Mouse (Mus musculus) thymus, adult 2 months (tissue): ENCODE data around the gene Slc6a11. TPM values are rescaled to one million over a fixed set of nuclear protein-coding genes. Genes with fewer than 3 reads are reported as not detected.

Experiments
- DNase-seq: peaks from one replicate; pipeline ENCODE4 v3.0.0; 2021
- H3K27ac ChIP-seq: fragments of 200-500 bp; 2 replicates; pipeline ENCODE4 v1.5.1; 2012; ENCODE audit warnings: low read length, control low read depth; ENCODE audit not compliant: control insufficient read depth, insufficient read depth
- H3K27me3 ChIP-seq: fragments of 200-500 bp; 2 replicates; pipeline ENCODE4 v1.6.1; 2012; ENCODE audit warnings: mild to moderate bottlenecking, low read length, moderate library complexity, mixed read lengths; ENCODE audit not compliant: control insufficient read depth, insufficient read depth
- H3K36me3 ChIP-seq: fragments of 200-500 bp; 2 replicates; pipeline ENCODE4 v1.6.1; 2012; ENCODE audit warnings: mild to moderate bottlenecking, low read length, moderate library complexity; ENCODE audit not compliant: control insufficient read depth, insufficient read depth
- H3K4me1 ChIP-seq: fragments of 200-500 bp; replicated peaks from 2 replicates; pipeline ENCODE4 v1.6.1; 2012; ENCODE audit warnings: low read length; ENCODE audit not compliant: control insufficient read depth, insufficient read depth
- H3K4me3 ChIP-seq: fragments of 200-500 bp; 2 replicates; pipeline ENCODE4 v1.5.1; 2012; ENCODE audit warnings: mild to moderate bottlenecking, low read length, control low read depth, moderate library complexity; ENCODE audit not compliant: control insufficient read depth, insufficient read depth
- CTCF ChIP-seq: fragments of 200-500 bp; IDR thresholded peaks from 2 replicates; pipeline ENCODE4 v1.5.1; 2012; ENCODE audit warnings: mild to moderate bottlenecking, control low read depth, low read length, moderate library complexity, borderline replicate concordance; ENCODE audit not compliant: control insufficient read depth, poor library complexity, insufficient read depth; ENCODE audit errors: extremely low read depth
- POLR2A ChIP-seq: fragments of 200-500 bp; IDR thresholded peaks from 2 replicates; pipeline ENCODE4 v1.6.1; 2012; ENCODE audit warnings: mild to moderate bottlenecking, low read length, control low read depth, moderate library complexity; ENCODE audit not compliant: control insufficient read depth, poor library complexity, insufficient read depth; ENCODE audit errors: extremely low read depth
- WGBS: fragments of 180-500 bp; shearing (Covaris S2); methylation state at CpG from one replicate; pipeline ENCODE4 v1.1.7; 2018; 5-methylcytosine and 5-hydroxymethylcytosine counted together
- polyA plus RNA-seq: library from polyadenylated mRNA; depleted of rRNA; stranded (reverse); fragments of >200 nt; gene quantifications from 2 replicates; pipeline ENCODE4 v1.2.3, GENCODE M21; 2012

Slc6a11 gene
- polyA plus RNA-seq, 1 experiment: 0.19 TPM

- Histone ChIP-seq H3K36me3 (no peaks in the 10 kb centered on the region), H3K27ac (no peak overlapping the region), H3K27me3 (no peaks in the 10 kb centered on the region), H3K4me1 (no peaks in the 10 kb centered on the region), H3K4me3 (no peak overlapping the region)
- WGBS: 88% methylated on average over 15 of the region's 15 CpGs
- no peak for DNase-seq
- TF ChIP-seq CTCF (no peak), POLR2A (no peak)
Observed at GRCm38 (mm10) chr6:114272279-114272678, 141.2 kb downstream of the Slc6a11 start.

GRCm38 (mm10) chr6:114273997-114274728 lies 143.1 kb downstream of the Slc6a11 start:
- WGBS: 65% methylated on average over 14 of the region's 14 CpGs
- no peak overlapping the region for H3K4me3 ChIP-seq
- TF ChIP-seq CTCF (no peak), POLR2A (no peak)
- no peak overlapping the region for H3K27ac ChIP-seq
- no peak for DNase-seq
- H3K36me3 ChIP-seq: no peaks in the 10 kb centered on the region
- no peaks in the 10 kb centered on the region for H3K27me3 ChIP-seq
- H3K4me1 ChIP-seq: no peaks in the 10 kb centered on the region

GRCm38 (mm10) chr6:114275800-114276199 lies 144.8 kb downstream of the Slc6a11 start:
- no peak for DNase-seq
- Histone ChIP-seq H3K27ac (no peak overlapping the region), H3K36me3 (no peaks in the 10 kb centered on the region), H3K4me3 (no peak overlapping the region), H3K27me3 (no peaks in the 10 kb centered on the region), H3K4me1 (no peaks in the 10 kb centered on the region)
- 70% methylated on average over 8 of the region's 8 CpGs for WGBS
- TF ChIP-seq CTCF: no peak

GRCm38 (mm10) chr6:114282469-114283277 lies 151.6 kb downstream of the Slc6a11 start, which contains the start of gene Slc6a1:
Slc6a1 (plus strand) TSS chr6:114282635.
- no peak within 1 kb of the TSS for H3K4me3 ChIP-seq
- TF ChIP-seq CTCF (no peak), POLR2A (no peak)
- H3K27ac ChIP-seq: no peak within 1 kb of the TSS
- no peaks in the 10 kb centered on the region for H3K4me1 ChIP-seq
- DNase-seq: peak; percentile 11
- H3K36me3 ChIP-seq: no peaks in the 10 kb centered on the region
- H3K27me3 ChIP-seq: no peaks in the 10 kb centered on the region; the same call in 1 of the 2 replicates
- WGBS: 9% methylated on average over 46 of the region's 51 CpGs

GRCm38 (mm10) chr6:114283278-114283770 lies 152.3 kb downstream of the Slc6a11 start:
- TF ChIP-seq CTCF: no peak
- TF ChIP-seq POLR2A: no peak
- DNase-seq: no peak
- Histone ChIP-seq H3K36me3 (no peaks in the 10 kb centered on the region), H3K4me3 (no peak overlapping the region), H3K4me1 (no peaks in the 10 kb centered on the region), H3K27ac (no peak overlapping the region), H3K27me3 (no peaks in the 10 kb centered on the region; the same call in 1 of the 2 replicates)
- 23% methylated on average over 8 of the region's 8 CpGs for WGBS

- TF ChIP-seq CTCF (no peak), POLR2A (no peak)
- H3K27me3 ChIP-seq: no peaks in the 10 kb centered on the region; the same call in 1 of the 2 replicates
- 61% methylated on average over 10 of the region's 10 CpGs for WGBS
Observed at GRCm38 (mm10) chr6:114283927-114284703, 153.1 kb downstream of the Slc6a11 start.

More at GRCm38 (mm10) chr6:114283927-114284703, 153.1 kb downstream of the Slc6a11 start:
- no peak for DNase-seq
- Histone ChIP-seq H3K36me3 (no peaks in the 10 kb centered on the region), H3K27ac (no peak overlapping the region), H3K4me3 (no peak overlapping the region), H3K4me1 (no peaks in the 10 kb centered on the region)
